Mouse (Mus musculus): ENCODE results near the gene Erbb4.
A peak's percentile ranks its signal among the peaks of the same experiment; 100 is the strongest.

The Erbb4 gene

GRCm38 (mm10) chr1:69107485-69108158 lies at the start of gene Erbb4:
Gene Erbb4, minus strand, starts transcription at chr1:69108059.
- no peak for DNase-seq (ENCODE audit: low read depth, low spot score)

- DNase-seq (ENCODE audit: low read depth, low spot score): no peak
Measured at GRCm38 (mm10) chr1:69157346-69157745, 49.5 kb upstream of the Erbb4 start.

- no peak for DNase-seq (ENCODE audit: low read depth, low spot score)
Measured at GRCm38 (mm10) chr1:69141341-69141740, 33.5 kb upstream of the Erbb4 start.

- no peak for DNase-seq (ENCODE audit: low read depth, low spot score)
Measured at GRCm38 (mm10) chr1:69139519-69139868, 31.6 kb upstream of the Erbb4 start.

- peak; percentile 61 for DNase-seq (ENCODE audit: low read depth, low spot score)
Measured at GRCm38 (mm10) chr1:69138856-69139518, 31.1 kb upstream of the Erbb4 start.

GRCm38 (mm10) chr1:69124147-69124848 lies 16.4 kb upstream of the Erbb4 start:
- no peak for DNase-seq (ENCODE audit: low read depth, low spot score)

GRCm38 (mm10) chr1:69118249-69118938 lies 10.5 kb upstream of the Erbb4 start:
- no peak for DNase-seq (ENCODE audit: low read depth, low spot score)

GRCm38 (mm10) chr1:69108159-69108925 lies 483 bp upstream of the Erbb4 start:
- DNase-seq (ENCODE audit: low read depth, low spot score): no peak

GRCm38 (mm10) chr1:69106937-69107461 lies 860 bp downstream of the Erbb4 start:
- DNase-seq (ENCODE audit: low read depth, low spot score): no peak

GRCm38 (mm10) chr1:69106322-69106761 lies 1.5 kb downstream of the Erbb4 start:
- no peak for DNase-seq (ENCODE audit: low read depth, low spot score)

- DNase-seq (ENCODE audit: low read depth, low spot score): no peak
Measured at GRCm38 (mm10) chr1:69105493-69106321, 2.2 kb downstream of the Erbb4 start.

- DNase-seq (ENCODE audit: low read depth, low spot score): no peak
Measured at GRCm38 (mm10) chr1:69105096-69105492, 2.8 kb downstream of the Erbb4 start.

- DNase-seq (ENCODE audit: low read depth, low spot score): no peak
Measured at GRCm38 (mm10) chr1:69103211-69103706, 4.6 kb downstream of the Erbb4 start.

- no peak for DNase-seq (ENCODE audit: low read depth, low spot score)
Measured at GRCm38 (mm10) chr1:69101670-69102069, 6.2 kb downstream of the Erbb4 start.

GRCm38 (mm10) chr1:69093052-69093451 lies 14.8 kb downstream of the Erbb4 start:
- no peak for DNase-seq (ENCODE audit: low read depth, low spot score)

- DNase-seq (ENCODE audit: low read depth, low spot score): no peak
Measured at GRCm38 (mm10) chr1:69089331-69089730, 18.5 kb downstream of the Erbb4 start.

- no peak for DNase-seq (ENCODE audit: low read depth, low spot score)
Measured at GRCm38 (mm10) chr1:69085753-69086152, 22.1 kb downstream of the Erbb4 start.

GRCm38 (mm10) chr1:69048918-69049317 lies 58.9 kb downstream of the Erbb4 start:
- no peak for DNase-seq (ENCODE audit: low read depth, low spot score)

- no peak for DNase-seq (ENCODE audit: low read depth, low spot score)
Measured at GRCm38 (mm10) chr1:69046228-69046978, 61.5 kb downstream of the Erbb4 start.
